Mouse (Mus musculus) kidney, embryonic 14.5 days (tissue): ENCODE data around the gene Ergic1. TPM values are rescaled to one million over a fixed set of nuclear protein-coding genes. Genes with fewer than 3 reads are reported as not detected.

Source experiments
- ATAC-seq: fragments of 200-750 bp; cut with Nextera tagmentation; 2 replicates; pipeline ENCODE4 v1.8.0; 2017; ENCODE audit warnings: moderate number of reproducible peaks, mild to moderate bottlenecking, moderate TSS enrichment, moderate library complexity; ENCODE audit not compliant: low FRiP score, low TSS enrichment
- H3K27ac ChIP-seq: fragments of 300-500 bp; sonication (generic); 2 replicates; pipeline ENCODE4 v1.5.1; 2014; ENCODE audit warnings: low read depth, mild to moderate bottlenecking, low read length, moderate library complexity, mixed read lengths
- H3K27me3 ChIP-seq: fragments of 300-500 bp; sonication (generic); 2 replicates; pipeline ENCODE4 v1.6.1; 2014; ENCODE audit warnings: mild to moderate bottlenecking, low read length; ENCODE audit not compliant: control insufficient read depth, insufficient read depth
- H3K36me3 ChIP-seq: fragments of 300-500 bp; sonication (generic); 2 replicates; pipeline ENCODE4 v1.6.1; 2014; ENCODE audit warnings: low read length, mixed read lengths; ENCODE audit not compliant: control insufficient read depth, insufficient read depth
- H3K4me1 ChIP-seq: fragments of 300-500 bp; sonication (generic); 2 replicates; pipeline ENCODE4 v1.6.1; 2014; ENCODE audit warnings: low read length, mixed read lengths; ENCODE audit not compliant: control insufficient read depth, insufficient read depth
- H3K4me2 ChIP-seq: fragments of 300-500 bp; sonication (generic); replicated peaks from 2 replicates; pipeline ENCODE4 v1.6.1; 2014; ENCODE audit warnings: low read depth, mild to moderate bottlenecking, low read length
- H3K4me3 ChIP-seq: fragments of 300-500 bp; sonication (generic); 2 replicates; pipeline ENCODE4 v1.5.1; 2014; ENCODE audit warnings: mild to moderate bottlenecking, low read length
- H3K9ac ChIP-seq: fragments of 300-500 bp; sonication (generic); 2 replicates; pipeline ENCODE4 v1.6.1; 2014; ENCODE audit warnings: low read depth, mild to moderate bottlenecking, low read length, moderate library complexity
- H3K9me3 ChIP-seq: fragments of 300-500 bp; sonication (generic); 2 replicates; pipeline ENCODE4 v1.6.1; 2016; ENCODE audit warnings: low read length; ENCODE audit not compliant: control insufficient read depth
- WGBS: fragments of 180-500 bp; shearing (Covaris S2); extraction: QIAGEN DNeasy Blood & Tissue Kit; methylation state at CpG from one replicate; pipeline ENCODE4 v1.1.7; 2014; 5-methylcytosine and 5-hydroxymethylcytosine counted together
- microRNA-seq: library from miRNA; unstranded; fragments of <30 nt; microRNA quantifications from one replicate; pipeline ENCODE4, GENCODE M21; 2016
- polyA plus RNA-seq: library from polyadenylated mRNA; unstranded; fragments of >200 nt; fragmentation: Nextera tagmentation; extraction: Ambion mirVana; gene quantifications from 2 replicates; pipeline ENCODE4 v1.2.1, GENCODE M21; 2014

The Ergic1 gene
- polyA plus RNA-seq, 1 experiment from 2014 or later: 150 TPM

DNA sequence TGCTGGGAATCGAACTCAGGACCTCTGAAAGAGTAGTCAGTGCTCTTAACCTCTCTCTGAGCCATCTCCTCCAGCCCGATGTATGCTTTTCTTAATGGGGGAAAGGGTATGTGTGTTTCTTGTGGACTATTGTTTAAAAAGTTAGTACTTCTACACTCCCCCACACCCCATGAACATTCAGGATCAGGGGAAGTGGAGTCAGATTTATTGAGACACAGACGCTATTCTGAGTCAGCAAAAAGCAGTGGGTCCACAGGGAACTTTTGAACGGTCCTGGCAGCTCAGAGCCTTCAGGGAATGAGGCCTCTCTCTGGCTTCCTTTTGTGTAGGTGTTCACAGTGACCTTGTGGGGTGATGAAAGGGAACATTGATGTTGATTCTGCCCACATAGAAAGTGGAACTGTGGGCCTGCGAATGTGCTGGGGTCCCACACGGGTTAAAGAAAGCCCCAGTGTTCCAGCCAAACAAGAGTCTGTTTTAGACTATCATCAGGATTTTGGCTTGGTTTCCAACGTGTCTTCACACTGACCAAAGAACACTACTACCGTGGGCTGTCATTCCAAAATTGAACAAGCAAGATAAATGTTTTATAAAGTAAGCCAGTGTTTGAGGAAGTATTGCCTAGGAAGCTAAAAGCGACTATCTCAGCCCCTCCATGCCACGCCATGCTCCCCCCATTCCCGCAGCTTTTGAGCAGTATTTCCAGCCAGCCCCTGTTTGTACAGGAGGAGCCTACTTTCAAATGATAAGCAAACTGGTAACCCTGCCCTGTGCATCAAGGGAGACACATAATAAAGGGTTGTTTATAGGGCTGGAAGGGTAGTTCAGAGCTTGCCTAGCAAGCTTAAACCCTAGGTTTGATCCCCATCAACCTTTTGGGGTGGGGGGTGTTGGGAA, 144.4 kb downstream of the Ergic1 start:
- H3K27ac ChIP-seq: no peak overlapping the region
- no peaks in the 10 kb centered on the region for H3K36me3 ChIP-seq
- no peak for ATAC-seq
- H3K4me2 ChIP-seq: no peak overlapping the region
- no peaks in the 10 kb centered on the region for H3K9me3 ChIP-seq
- 67% methylated on average over 11 of the region's 11 CpGs for WGBS
- H3K9ac ChIP-seq: no peak overlapping the region
- H3K27me3 ChIP-seq: no peaks in the 10 kb centered on the region
- H3K4me3 ChIP-seq: no peak overlapping the region
- H3K4me1 ChIP-seq: no peaks in the 10 kb centered on the region

Small RNA genes lying within 50 kb of the gene (microRNA-seq; reads per million reads assigned to microRNA genes)
- not detected for gene Gm22420

Other genes with a start within 250 kb of the Ergic1 start
- gene Neurl1b, start 146.7 kb upstream of the Ergic1 start, polyA plus RNA-seq: 1.6 and 2.9 TPM in 2 replicates
- gene Dusp1, start 639 bp downstream of the Ergic1 start, polyA plus RNA-seq: 19.3 and 19.8 TPM in 2 replicates
- 192 and 214 TPM in 2 replicates for gene Atp6v0e, start 101.7 kb downstream of the Ergic1 start, polyA plus RNA-seq
- 4.9 and 10.5 TPM in 2 replicates for gene Crebrf, start 154.2 kb downstream of the Ergic1 start, polyA plus RNA-seq
- 50.4 and 55.3 TPM in 2 replicates for gene Bnip1, start 219.6 kb downstream of the Ergic1 start, polyA plus RNA-seq